Mouse (Mus musculus) spleen, adult 12 weeks (tissue): ENCODE data around the gene Vps35l.

Experiments
- DNase-seq: peaks from one replicate; pipeline ENCODE4 v3.0.0; 2022; ENCODE audit warnings: low spot score

Gene Vps35l

DNA sequence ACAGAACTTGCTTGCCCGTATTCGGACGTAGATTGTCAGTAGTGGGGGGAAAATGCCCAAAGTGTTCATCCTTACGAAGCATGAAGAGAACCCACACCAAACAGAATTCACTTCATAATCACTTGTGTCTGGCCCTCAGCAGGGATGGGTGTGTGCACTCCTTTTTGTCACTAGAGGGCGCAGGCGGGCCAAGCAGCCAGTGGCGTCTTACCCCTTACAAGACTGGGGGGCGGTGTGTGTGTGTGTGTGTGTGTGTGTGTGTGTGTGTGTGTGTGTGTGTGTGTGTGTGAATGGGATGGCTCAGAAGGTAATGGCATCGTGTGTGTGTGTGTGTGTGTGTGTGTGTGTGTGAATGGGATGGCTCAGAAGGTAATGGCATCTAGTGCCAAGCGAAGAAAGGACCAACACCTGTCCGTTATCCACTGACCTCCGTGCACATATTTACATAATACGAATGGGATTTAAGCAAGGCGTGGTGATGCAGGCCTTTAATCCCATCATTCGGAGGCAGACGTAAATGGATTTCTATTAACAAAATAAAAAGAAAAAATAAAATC is at the start of gene Vps35l:
Vps35l (plus strand) TSS at position 252 of the 557 bp plus-strand sequence.
- peak; percentile 55 for DNase-seq

DNA sequence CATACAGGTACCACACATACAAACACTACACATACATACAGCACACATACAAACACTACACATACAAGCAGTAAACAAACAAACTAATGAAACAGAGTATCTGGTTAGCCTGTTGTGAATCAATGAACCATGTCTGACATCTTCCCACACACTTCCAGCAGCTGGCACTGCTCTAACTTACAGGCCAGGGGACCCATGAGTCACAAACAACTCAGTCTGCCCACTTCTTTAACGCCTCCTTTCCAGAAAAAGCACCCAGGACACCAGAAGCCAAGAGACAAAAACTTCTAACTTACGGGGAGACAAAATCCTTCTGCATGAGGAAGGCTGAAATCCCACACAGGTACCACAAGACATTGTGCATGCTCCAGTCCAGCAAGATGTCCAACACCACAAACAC is 48.7 kb upstream of the Vps35l start:
- DNase-seq, result no peak

DNA sequence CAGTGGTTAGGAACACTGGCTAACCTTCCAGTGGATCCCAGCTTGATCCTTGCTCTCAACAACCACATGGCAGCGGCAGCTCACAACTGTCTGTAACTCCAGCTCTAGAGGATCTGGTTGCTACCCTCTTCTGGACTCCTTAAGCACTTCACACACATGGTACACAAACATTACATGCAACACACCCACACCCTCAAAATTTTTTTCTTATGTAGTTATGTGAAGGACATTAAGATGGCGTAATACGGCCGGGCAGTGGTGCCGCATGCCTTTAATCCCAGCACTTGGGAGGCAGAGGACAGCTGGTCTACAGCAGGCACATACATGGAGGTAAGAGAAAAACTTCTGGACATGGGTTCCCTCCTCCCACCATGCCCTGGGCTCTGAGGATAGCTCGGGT is 43.9 kb upstream of the Vps35l start:
- no peak for DNase-seq

DNA sequence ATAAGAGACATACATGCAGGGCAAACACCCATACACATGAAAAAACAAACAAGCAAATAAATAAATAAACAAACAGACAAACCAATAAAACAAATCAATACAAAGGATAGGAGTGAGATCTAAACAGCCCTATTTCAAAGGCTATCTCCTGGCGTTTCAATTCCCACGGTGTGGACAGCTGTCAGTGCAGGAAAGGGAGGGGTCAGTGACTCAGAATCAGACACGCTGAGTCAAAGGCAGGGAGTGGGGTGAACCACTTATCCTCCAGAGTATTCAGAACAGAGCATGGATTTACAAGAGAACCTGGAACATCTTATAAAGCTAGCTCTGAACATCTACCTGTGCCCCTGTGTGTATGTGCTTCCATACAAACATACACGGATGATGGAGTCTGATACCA is 42.9 kb upstream of the Vps35l start:
- DNase-seq, result no peak

DNA sequence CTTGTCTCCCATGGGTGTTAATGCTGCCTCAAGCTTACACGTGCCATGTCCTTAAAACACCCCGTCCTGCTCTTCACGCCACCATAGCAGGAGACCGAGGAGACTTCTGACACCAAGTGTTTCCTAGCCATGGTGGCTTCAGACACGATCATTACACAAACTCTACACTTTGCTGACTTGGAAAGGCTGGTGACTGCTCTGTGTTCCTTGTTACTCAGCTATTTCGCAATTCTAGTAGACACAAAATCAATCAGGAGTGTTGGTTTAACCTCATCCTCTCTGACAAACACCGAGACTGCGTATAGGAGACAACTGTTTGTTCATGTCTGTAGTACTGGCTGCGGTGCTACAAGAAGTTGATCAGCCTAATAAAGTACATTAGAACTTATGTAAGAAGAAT is 41.1 kb upstream of the Vps35l start:
- no peak for DNase-seq

DNA sequence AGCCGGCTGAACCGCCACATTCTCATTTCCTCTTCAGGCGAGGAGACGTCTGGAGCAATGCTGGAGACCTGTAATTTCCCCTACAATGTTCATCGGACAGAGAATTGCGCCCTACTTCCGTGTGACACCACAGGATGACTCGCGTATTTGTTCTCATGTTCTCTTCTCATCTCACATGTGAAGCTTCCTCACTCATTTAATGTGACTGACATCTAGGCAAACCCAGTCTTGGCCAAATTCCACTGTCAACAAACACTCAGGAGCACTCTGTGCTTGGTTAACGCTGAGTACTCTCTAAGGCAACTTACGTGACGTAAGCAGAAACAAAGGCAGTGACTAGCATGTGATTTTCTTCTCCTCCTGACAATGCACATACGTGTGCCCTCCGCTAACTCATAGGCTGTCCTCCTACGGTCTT is 36.9 kb upstream of the Vps35l start:
- no peak for DNase-seq

DNA sequence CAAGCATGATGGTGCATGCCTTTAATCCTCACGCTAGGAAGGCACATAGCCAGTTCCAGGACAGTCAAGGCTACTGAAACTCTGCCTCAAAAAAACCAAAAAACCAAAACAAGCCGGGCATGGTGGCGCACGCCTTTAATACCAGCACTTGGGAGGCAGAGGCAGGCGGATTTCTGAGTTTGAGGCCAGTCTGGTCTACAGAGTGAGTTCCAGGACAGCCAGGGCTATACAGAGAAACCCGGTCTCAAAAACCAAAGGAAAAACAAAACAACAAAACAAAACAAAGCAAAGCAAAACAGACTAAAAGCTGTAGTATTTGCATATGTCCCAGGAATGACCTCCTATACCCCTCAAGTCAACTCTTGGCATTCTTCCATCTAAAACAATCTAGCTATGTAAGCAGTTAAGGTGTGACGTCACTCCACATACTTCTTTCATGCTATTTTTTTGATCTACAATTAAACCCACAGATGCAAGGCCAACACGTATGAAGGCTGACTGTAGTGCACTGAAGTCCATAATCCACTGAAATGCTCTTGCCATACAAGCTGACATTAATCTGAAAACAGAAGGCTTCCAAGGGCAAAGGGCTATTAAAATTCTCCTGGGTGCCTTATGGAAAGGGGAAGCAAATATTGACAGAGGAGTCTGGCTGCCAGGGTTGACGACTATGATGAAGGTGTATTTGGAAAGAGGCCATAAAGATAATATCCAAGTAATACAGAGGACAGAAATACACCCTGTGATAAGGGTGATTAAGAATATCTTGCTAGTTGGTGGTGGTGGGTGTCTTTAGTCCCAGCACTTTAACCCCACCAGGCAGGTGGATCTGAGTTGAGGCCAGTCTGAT is 35.8 kb upstream of the Vps35l start:
- DNase-seq, result no peak

DNA sequence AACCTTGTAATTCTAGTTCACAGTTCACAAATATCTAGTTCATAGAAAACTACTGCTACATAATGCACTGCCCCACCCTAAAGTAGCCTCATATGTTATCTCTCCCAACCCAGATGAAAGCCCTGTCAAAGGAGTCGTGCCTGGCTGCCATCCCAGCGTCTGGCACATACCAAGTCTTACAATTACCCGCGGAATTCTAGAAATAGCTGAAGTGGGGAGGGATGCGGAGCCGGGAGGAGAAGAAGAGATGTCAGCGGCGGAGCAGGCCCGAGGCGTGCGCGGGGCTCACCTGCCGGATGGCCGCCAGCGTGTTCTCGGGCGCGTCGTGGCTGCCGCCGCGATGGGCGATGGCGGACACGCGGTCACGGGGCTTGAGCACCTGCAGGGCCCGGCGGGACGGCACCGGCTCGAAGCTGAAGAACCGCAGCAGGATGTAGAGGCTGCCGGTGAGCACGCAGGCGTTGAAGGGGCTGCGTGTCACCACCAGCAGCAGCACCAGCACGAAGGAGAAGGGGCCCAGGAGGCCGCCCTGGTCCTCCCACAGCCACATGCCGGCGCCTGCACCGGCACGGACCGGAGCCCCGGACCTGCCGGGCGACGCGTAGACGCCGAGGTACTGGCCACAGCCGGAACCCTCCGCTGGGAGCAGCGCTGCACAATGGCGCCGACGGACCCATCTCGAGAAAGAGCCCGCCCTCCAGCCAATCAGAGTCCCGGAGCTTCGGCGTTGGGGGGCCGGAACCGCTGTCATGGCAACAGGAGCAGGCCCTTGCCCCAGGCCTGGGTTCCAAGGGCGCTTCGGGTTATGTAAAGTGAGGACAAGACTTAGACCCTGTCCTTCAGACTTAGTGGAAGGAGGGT is 34.7 kb upstream of the Vps35l start, which contains the start of gene Gde1:
Gde1 (minus strand) TSS at position 678 of the 861 bp plus-strand sequence.
- peak; percentile 75 for DNase-seq

DNA sequence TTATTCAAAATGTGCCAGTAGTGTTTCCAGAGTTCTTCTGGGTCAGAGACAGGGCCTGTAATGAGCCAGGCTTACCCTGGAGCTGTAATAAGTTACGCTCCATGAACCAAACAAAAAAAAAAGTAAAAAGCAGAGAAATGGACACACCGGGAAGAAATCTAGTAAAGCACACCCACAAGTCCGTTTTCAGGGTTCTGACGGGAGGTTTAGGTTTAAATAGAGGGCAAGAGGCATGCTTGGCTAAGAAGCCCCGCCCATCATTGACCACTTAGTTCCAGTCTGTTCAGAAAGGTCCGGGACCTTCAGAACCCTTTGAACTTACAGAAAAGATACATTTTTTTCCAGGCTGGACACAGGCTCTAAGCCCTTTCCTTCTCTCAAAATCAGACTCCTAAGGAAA is 34.0 kb upstream of the Vps35l start:
- no peak for DNase-seq

DNA sequence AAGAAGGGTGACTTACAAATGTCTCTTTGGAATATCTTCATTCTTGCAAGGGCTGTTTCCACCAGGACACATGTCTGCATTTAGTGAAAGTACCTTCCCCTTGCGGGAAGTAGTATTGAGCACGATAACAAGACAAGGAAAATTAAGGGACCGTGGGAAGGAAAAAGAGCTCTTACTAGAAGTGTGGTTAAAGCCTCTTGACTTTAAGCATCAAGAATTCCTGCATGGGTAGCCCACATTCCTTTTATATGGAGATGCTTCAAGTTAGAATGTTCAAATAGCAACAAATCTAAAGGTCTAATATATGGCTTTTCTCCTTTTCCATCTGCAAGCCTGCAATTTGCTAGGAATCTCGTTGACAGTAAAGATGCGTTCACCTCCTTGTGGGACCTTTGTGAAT is 33.5 kb upstream of the Vps35l start:
- DNase-seq, result no peak

DNA sequence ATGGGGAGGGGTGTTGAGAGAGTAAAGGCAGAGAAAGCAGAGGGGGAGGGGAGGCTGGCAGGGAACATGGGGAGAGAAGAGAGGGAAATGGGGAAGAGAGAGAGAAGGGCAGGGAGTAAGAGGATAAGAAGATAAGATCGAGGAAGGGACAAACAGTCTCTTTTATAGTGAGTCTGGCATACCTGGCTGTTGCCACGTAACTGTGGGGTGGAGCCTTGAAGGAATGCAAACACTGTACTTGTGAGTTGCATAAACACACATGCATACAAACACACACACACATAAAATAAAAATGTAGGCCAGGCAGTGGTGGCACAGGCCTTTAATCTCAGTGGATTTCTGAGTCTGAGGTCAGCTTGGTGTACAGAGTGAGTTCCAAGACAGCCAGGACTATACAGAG is 32.8 kb upstream of the Vps35l start:
- no peak for DNase-seq

DNA sequence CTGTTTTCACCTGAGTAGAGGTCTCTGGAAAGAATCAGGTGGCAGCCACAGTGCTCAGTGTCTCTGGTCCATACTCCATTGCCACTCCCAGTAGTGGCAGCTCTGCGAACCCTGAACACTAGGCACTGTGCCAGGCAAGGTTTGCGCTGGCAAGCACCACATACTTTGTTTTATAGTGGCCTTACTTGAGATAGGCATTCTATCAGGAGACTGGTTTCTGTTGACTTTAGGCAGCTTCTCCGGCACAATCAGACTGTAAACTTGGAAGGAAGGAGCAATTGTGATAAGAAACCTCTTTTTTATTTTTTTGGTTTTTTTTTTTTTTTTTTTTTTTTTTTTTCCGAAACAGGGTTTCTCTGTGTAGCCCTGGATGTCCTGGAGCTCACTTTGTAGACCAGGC is 32.0 kb upstream of the Vps35l start:
- no peak for DNase-seq

DNA sequence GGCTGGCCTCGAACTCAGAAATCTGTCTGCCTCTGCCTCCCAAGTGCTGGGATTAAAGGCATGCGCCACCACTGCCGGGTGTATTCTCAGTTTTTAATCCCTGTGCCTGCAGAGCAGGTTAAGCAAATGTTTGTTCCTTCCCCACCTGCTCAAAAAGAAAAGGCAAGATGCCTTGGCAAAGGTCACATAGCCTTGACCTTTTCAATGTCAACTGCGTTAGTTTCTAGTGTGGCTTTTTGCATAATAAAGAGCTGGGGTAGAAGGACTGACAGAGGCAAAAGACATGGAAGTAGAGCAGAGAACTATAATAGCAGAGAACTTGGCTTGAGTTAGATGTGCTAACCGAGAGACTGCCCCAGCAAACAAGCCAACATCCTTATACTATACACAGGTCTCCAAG is 29.2 kb upstream of the Vps35l start:
- no peak for DNase-seq

DNA sequence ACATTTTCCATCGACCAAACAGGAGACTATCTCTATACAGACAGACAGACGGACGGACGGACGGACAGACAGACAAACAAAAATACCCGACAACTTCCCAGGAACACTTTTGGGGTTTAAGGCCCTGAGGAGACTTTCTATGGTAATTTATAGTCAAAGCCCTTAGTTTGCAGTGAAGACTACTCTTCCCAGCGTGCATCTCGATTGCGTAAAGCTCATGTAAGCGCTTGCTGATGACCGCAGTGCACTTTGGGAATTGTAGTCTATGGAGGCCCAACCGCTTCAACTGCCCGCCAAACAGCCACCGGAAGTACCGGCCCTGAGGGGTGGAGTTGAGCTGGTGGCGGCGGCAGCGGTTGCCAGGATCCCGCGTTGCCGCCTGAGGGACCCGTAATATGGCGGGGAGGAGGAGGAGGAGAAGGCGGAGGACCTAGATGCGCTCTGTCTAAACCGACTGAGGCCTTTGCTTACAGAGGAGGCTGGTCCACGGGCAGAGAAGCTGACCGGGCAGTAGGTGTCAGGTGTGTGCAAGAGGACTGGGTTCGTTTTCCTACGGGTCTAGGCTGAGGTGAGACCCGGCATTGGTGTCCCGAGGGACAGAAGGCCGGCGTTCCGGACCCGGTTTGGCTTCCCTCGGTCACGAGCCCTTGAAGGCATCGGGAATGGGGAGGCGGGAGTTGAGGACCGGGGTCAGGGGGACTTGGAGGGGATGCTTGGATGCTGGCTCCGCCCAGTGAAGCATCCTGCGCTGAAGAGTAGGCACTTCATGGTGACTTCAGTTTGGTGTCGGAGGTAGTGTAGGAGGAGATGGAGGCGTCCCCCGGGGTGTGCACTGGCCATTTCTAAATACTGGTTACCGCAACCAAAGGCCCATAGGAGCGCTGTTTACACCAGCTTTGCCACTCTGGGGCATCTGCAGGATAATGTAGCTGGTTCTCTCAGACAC is 27.5 kb upstream of the Vps35l start, which contains the start of gene Ccp110:
Ccp110 (plus strand) TSS at position 325 of the 946 bp plus-strand sequence.
- peak; percentile 89 for DNase-seq

DNA sequence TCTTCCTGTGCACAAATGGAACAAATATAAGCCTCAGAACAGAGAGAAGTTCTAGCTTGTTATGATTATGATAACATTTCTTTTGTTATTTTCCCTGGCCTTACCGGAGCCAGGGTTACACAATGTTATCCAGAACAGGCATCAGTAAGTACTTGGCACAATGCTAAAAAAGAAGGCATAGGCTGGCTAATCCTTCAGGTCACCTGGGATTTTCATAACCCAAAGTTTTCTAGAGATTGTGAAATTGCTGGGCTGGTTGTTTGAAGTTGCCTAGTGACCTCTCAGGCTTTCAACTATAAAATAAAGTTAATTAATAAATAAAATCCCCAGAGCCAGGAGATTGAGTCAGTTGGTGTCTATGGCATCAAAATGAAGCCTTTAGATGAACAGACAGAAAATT is 25.2 kb upstream of the Vps35l start:
- no peak for DNase-seq

DNA sequence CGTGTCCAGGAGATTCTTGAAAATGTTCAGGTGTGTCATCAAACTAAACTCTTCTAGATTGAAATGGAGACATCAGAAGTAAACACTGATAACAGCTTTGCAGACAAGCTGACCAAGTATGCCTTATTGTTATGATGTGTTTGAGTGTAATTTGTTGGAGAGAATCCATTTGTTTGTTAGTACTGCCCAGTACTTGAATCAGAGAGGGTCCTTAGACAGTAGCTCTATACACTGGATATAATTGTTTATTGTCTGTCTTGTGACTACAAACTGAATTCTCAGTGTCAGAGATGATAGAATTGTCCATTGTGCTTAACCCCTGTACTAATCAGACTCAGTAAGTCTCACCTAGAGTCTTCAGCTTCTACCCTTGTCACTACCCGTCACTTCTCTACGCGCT is 22.0 kb upstream of the Vps35l start:
- DNase-seq, result no peak

DNA sequence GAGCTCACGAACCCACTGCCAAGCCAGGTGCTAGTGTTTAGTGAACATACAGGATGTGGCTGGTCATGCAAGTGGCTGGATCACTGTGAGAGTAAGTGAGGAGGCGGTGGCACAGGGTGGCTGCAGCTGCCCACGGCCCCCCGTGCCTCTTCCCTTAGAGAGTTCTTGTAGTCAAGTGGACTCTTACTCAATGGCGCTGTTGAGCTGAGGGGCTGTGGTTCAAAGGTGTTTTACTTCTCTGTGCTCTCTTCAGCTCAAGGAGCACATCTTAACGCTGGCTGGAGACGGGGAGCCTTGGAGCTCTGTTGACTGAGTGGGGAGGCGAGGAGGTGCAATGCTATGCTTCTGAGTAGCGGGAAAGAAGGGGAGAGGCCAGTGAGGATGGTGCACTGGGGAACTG is 16.1 kb upstream of the Vps35l start:
- DNase-seq, result no peak

DNA sequence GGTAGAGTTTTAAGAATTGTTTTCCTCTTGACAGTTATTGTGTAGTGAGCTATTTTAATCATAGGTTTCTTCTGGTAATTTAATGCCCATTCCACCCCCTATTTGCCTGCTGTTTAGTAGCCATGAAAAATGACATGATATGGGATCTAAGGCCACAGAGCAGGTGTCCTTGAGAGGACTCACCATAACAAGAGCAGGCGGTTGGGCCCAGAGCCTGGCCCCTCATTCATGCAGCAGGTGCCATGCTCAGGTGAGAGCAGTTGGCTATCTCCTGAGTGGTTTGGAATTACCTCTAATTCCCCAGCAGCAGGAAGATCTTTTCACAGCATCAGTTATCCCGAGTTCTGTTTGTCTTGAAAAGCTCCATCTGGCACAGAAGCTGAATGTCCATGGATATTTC is 14.6 kb upstream of the Vps35l start:
- DNase-seq, result no peak

DNA sequence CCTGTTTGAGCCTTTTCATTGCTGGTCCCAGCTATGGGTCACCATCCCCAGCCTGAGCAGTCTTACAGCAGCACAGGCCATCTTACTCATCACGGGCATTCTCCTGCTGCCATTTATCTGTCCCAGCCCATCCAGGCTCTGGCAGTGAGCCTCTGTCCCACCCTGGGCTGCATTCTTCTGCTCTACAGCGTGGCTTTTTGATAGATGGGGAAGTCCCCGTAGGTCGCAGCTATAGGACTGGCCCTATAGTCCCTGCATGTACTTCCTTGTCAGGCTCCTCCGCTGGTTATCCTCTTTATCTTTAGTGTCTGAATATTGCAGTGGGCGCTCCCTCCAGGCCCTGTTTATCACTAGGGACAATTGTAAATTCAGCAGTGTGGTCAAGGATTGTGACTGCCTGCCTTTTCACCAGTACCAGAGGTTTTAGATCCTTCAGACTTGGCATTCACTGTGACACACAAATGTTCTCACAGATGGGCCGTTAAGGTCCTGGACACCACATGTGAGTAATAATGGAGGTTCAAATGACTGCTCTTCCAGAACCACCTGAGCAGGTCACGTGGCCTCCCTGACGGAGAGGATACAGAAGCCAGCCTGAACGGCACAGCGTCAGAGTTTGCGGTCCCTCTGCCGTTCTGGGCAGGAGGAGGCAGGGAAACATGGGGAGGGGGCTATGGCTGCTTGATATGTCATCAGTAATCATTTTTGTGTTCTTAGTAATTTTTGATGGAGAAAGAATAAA is 11.0 kb upstream of the Vps35l start:
- no peak for DNase-seq

DNA sequence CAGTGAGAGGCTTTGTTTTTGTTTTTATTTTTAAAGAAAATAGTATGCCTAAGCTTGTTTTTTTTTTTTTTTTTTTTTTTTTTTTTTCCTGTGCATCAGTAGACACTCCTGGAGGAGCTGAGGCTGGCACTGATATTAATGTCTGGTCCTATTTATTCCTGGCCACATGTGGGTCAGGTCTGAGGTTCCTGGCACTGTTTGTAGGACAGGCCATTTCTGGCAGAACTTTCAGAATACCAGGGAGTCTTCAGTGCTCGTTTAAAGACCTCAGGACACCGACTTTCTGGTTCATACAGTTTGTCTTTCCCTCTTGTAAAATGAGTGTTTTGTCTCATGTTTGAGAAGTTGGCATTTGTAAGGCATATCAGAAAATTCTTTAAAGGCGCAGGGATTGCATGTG is 8.2 kb upstream of the Vps35l start:
- no peak for DNase-seq

DNA sequence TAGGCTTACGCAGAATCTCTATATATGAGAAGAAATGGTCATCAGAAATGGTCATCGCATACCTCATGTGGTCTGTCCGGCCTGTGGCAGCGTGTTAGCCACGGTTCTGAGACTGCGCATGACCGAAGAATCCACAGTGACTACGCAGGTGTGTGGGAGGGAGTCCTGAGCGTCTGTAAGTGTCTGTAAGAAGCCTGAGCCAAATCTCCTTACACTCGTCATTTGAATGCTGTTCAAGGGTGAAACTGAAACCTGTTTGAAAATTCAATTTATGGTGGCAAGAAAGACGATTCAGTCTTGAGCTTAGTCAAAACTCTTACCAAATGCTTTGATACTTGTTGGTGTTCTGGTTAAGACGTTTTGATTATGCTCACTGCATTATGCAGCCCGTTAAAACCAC is 6.8 kb upstream of the Vps35l start:
- no peak for DNase-seq
